Mouse (Mus musculus) erythroblast, embryonic 14.5 days (primary cell): ENCODE data around the gene Oasl2.

Experiments
- GATA1 ChIP-seq: IDR thresholded peaks from 2 replicates; pipeline ENCODE4 v1.6.1; 2012; ENCODE audit warnings: low read length, inconsistent platforms, mixed read lengths
- TAL1 ChIP-seq: IDR thresholded peaks from 3 replicates; pipeline ENCODE4 v1.6.1; 2012; ENCODE audit warnings: low read length, inconsistent platforms, mixed read lengths

DNA sequence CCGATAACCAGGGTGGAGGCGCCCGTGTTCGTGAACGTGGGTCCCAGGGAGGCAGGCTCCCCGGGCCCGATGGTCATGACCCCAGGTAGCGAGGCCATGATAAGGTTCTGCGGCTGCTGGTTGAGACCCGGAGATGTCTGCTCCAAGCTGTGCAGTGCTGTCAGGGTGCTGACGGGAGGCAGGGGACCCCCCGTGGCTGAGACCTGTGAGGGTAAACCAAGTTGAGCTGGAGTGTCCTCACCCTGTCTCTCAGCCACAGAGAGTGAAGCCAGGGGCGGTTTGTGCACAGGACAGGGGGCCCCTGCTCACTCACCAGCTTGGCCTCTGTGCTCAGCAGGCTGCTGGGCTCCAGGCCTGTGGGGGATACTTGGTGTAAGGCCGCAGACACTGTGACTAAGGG, 56.6 kb downstream of the Oasl2 start:
- no peak for TF ChIP-seq TAL1
- no peak for TF ChIP-seq GATA1
